Comparison of ENCODE assay signal across 16 mouse cellular contexts in the genomic region with DNA sequence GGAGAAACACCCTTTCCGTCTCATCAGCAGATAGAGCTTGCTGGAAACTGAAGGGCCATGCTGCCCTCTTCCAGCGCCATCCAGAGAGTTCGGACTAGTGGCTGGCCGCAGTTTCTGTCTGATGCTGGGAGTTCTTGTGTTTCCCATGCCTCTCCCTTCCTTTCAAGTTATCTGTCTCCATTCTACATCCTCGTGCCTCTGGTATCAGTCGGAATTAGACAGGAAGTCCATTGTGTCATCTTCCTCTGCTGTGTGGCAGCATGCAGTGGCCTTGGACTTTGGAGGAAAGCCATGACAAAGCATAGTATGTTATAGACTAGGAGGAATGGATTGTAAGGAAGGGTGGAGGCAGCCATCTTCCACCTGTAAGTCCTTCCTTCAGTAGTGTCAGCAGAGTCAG.
DNase-seq lines count a peak whose midpoint lies in the region; ATAC-seq and TF ChIP-seq lines count a peak whose summit lies in the region.
"Had no signal": no experiment of that assay in that cellular context is flagged by ENCODE, and none has a peak within 500 bp of the region (broad histone marks: within the 10 kb centered on the region; RNA-seq: fewer than 3 reads in every experiment).

No protein-coding gene starts in this region.

- intact Hi-C loops in heart, postnatal 10 days (cut with DNase I), result no loop called here

- H3K9me3 ChIP-seq in heart, embryonic 14.5 days (ENCODE audit: control insufficient read depth, low read length), result no peaks in the 10 kb centered on the region
- H3K9me3 ChIP-seq in stomach, embryonic 15.5 days, result no peaks in the 10 kb centered on the region
- no peaks in the 10 kb centered on the region for H3K9me3 ChIP-seq in stomach, postnatal 0 days (ENCODE audit: control insufficient read depth, low read length)
- H3K9me3 ChIP-seq in lung, postnatal 0 days (ENCODE audit: low read length), result no peaks in the 10 kb centered on the region
- no peaks in the 10 kb centered on the region for H3K9me3 ChIP-seq in midbrain, embryonic 15.5 days
- H3K9me3 ChIP-seq: neural tube, embryonic 15.5 days had no signal

- peak overlapping the region; percentile 29 for H3K4me2 ChIP-seq in heart, embryonic 14.5 days (ENCODE audit: low read length)
- H3K4me2 ChIP-seq in stomach, embryonic 15.5 days, result 0 out of 2 replicates have a peak overlapping the region, but pooled peaks have one; percentile 9
- H3K4me2 ChIP-seq in stomach, postnatal 0 days (replicated peaks; ENCODE audit: low read depth), result no peak overlapping the region
- H3K4me2 ChIP-seq in lung, postnatal 0 days (replicated peaks; ENCODE audit: low read depth, low read length), result peak overlapping the region; percentile 23; the same call in 1 of the 2 replicates
- H3K4me2 ChIP-seq in midbrain, embryonic 15.5 days, result no peak overlapping the region
- H3K4me2 ChIP-seq: neural tube, embryonic 15.5 days had no signal

- ATAC-seq in heart, embryonic 14.5 days (ENCODE audit: insufficient number of reproducible peaks, insufficient read depth, low FRiP score, low read depth), result 0 out of 2 replicates have a peak, but pooled peaks have one; percentile 40
- ATAC-seq in stomach, embryonic 15.5 days (ENCODE audit: insufficient read depth, low FRiP score, low read depth), result no peak
- ATAC-seq in stomach, postnatal 0 days (ENCODE audit: low FRiP score, low TSS enrichment), result no peak
- ATAC-seq in lung, postnatal 0 days, result peak; percentile 84
- no peak for ATAC-seq in midbrain, embryonic 15.5 days (replicated peaks)
- ATAC-seq: hindbrain, postnatal 0 days had no signal

- H3K4me1 ChIP-seq in heart, embryonic 14.5 days (ENCODE audit: control insufficient read depth in 2 of 2, insufficient read depth in 2 of 2, low read length in 2 of 2), result peaks cover 12 to 21% of the 10 kb centered on the region in 2 experiments
- H3K4me1 ChIP-seq in stomach, embryonic 15.5 days, result peaks cover 3% of the 10 kb centered on the region; the same call in 1 of the 2 replicates
- H3K4me1 ChIP-seq in stomach, postnatal 0 days (replicated peaks; ENCODE audit: control insufficient read depth, insufficient read depth), result no peaks in the 10 kb centered on the region; the same call in 1 of the 2 replicates
- no peaks in the 10 kb centered on the region for H3K4me1 ChIP-seq in lung, postnatal 0 days (ENCODE audit: insufficient read depth, low read depth, low read length)
- no peaks in the 10 kb centered on the region for H3K4me1 ChIP-seq in midbrain, embryonic 15.5 days
- H3K4me1 ChIP-seq: neural tube, embryonic 15.5 days had no signal

- TF ChIP-seq EP300 in stomach, postnatal 0 days (optimal IDR thresholded peaks at IDR 0.05), result no peak
- TF ChIP-seq EP300 in lung, postnatal 0 days (IDR thresholded peaks at IDR 0.05), result peak; percentile 90

- no peak for DNase-seq in heart, postnatal 10 days
- DNase-seq in stomach, postnatal 0 days (ENCODE audit: low spot score), result no peak
- DNase-seq in lung, postnatal 0 days (ENCODE audit: low spot score), result peak; percentile 60
- no peak for DNase-seq in left cerebral cortex, adult 8-10 months (ENCODE audit: low spot score in 2 of 2)
- no peak for DNase-seq in thymus, postnatal 14 days
- DNase-seq: adrenal gland, postnatal 36 days; B cell, adult 2 months; cerebellum, adult 18-20 months; heart, adult 2 months; right cerebral cortex, adult 18-20 months; thymus, adult 2 months had no signal

- no peak overlapping the region for H3K4me3 ChIP-seq in heart, embryonic 14.5 days (ENCODE audit: control insufficient read depth in 1 of 2, insufficient read depth in 1 of 2, low read depth in 1 of 2, low read length in 2 of 2)
- no peak overlapping the region for H3K4me3 ChIP-seq in stomach, embryonic 15.5 days (replicated peaks)
- H3K4me3 ChIP-seq in stomach, postnatal 0 days (ENCODE audit: low read depth, low read length), result no peak overlapping the region
- H3K4me3 ChIP-seq in lung, postnatal 0 days (ENCODE audit: low read depth, low read length), result no peak overlapping the region
- H3K4me3 ChIP-seq in midbrain, embryonic 15.5 days, result no peak overlapping the region
- H3K4me3 ChIP-seq: heart, adult 2 months; neural tube, embryonic 15.5 days had no signal

- H3K9ac ChIP-seq in heart, embryonic 14.5 days (ENCODE audit: low read length), result no peak overlapping the region
- H3K9ac ChIP-seq in stomach, embryonic 15.5 days, result no peak overlapping the region
- H3K9ac ChIP-seq in stomach, postnatal 0 days (ENCODE audit: low read length), result no peak overlapping the region
- no peak overlapping the region for H3K9ac ChIP-seq in lung, postnatal 0 days (replicated peaks; ENCODE audit: low read depth)
- H3K9ac ChIP-seq in midbrain, embryonic 15.5 days, result no peak overlapping the region
- H3K9ac ChIP-seq: neural tube, embryonic 15.5 days had no signal

- TF ChIP-seq CTCF in stomach, postnatal 0 days (IDR thresholded peaks at IDR 0.05; ENCODE audit: low read depth), result no peak
- TF ChIP-seq CTCF in lung, postnatal 0 days (IDR thresholded peaks at IDR 0.05), result 0 out of 2 replicates have a peak, but pooled peaks have one; percentile 6

- H3K27me3 ChIP-seq in heart, embryonic 14.5 days (ENCODE audit: control insufficient read depth, insufficient read depth, low read length), result no peaks in the 10 kb centered on the region
- no peaks in the 10 kb centered on the region for H3K27me3 ChIP-seq in stomach, embryonic 15.5 days (replicated peaks)
- H3K27me3 ChIP-seq in stomach, postnatal 0 days (ENCODE audit: control insufficient read depth, insufficient read depth, low read length), result no peaks in the 10 kb centered on the region
- H3K27me3 ChIP-seq in lung, postnatal 0 days (replicated peaks; ENCODE audit: insufficient read depth, low read length), result no peaks in the 10 kb centered on the region
- 0 out of 2 replicates have a peak, but pooled peaks cover 5% of the 10 kb centered on the region for H3K27me3 ChIP-seq in midbrain, embryonic 15.5 days (replicated peaks)

- H3K27ac ChIP-seq in heart, embryonic 14.5 days (replicated peaks in 1 of 2; ENCODE audit: control insufficient read depth in 1 of 2, insufficient read depth in 1 of 2, low read depth in 2 of 2, low read length in 2 of 2), result peak overlapping the region; percentile 13 to 28; a peak in 3 of 4 replicates
- H3K27ac ChIP-seq in stomach, embryonic 15.5 days, result no peak overlapping the region
- no peak overlapping the region for H3K27ac ChIP-seq in stomach, postnatal 0 days (replicated peaks)
- peak overlapping the region; percentile 73; the same call in 1 of the 2 replicates for H3K27ac ChIP-seq in lung, postnatal 0 days (ENCODE audit: low read length)
- no peak overlapping the region for H3K27ac ChIP-seq in midbrain, embryonic 15.5 days
- H3K27ac ChIP-seq: heart, adult 2 months; hindbrain, postnatal 0 days; neural tube, embryonic 15.5 days had no signal

- whole genome bisulfite sequencing in heart, embryonic 14.5 days, result 48% methylated on average over 6 of the region's 6 CpGs
- 53% methylated on average over 6 of the region's 6 CpGs for WGBS in stomach, embryonic 15.5 days
- 64% methylated on average over 6 of the region's 6 CpGs for WGBS in stomach, postnatal 0 days
- 27% methylated on average over 6 of the region's 6 CpGs for WGBS in lung, postnatal 0 days
- WGBS in midbrain, embryonic 15.5 days, result 63% methylated on average over 6 of the region's 6 CpGs

- no peaks in the 10 kb centered on the region for H3K36me3 ChIP-seq in heart, embryonic 14.5 days (ENCODE audit: control insufficient read depth, insufficient read depth, low read length)
- no peaks in the 10 kb centered on the region for H3K36me3 ChIP-seq in stomach, embryonic 15.5 days
- H3K36me3 ChIP-seq in stomach, postnatal 0 days (ENCODE audit: control insufficient read depth, insufficient read depth, low read length), result no peaks in the 10 kb centered on the region
- H3K36me3 ChIP-seq in lung, postnatal 0 days (ENCODE audit: insufficient read depth, low read length), result no peaks in the 10 kb centered on the region
- H3K36me3 ChIP-seq in midbrain, embryonic 15.5 days (replicated peaks), result no peaks in the 10 kb centered on the region
- H3K36me3 ChIP-seq: neural tube, embryonic 15.5 days had no signal

Comparison
In these comparisons a context has a peak if more than half of its experiments do, and no peak if none do; other contexts are left out.
1. H3K4me2 ChIP-seq: peak in heart, embryonic 14.5 days (single experiment), stomach, embryonic 15.5 days (single experiment) and lung, postnatal 0 days (single experiment); none in stomach, postnatal 0 days (single experiment) and midbrain, embryonic 15.5 days (single experiment).
2. ATAC-seq: peak in heart, embryonic 14.5 days (single experiment) and lung, postnatal 0 days (single experiment); none in stomach, embryonic 15.5 days (single experiment), stomach, postnatal 0 days (single experiment) and midbrain, embryonic 15.5 days (single experiment).
3. H3K27ac ChIP-seq: peak in heart, embryonic 14.5 days (2 of 2) and lung, postnatal 0 days (single experiment); none in stomach, embryonic 15.5 days (single experiment), stomach, postnatal 0 days (single experiment) and midbrain, embryonic 15.5 days (single experiment).